Mouse (Mus musculus) spleen, adult 18-20 months (tissue): ENCODE measurements around the gene Gm45808.
"Not testable (repeated sequence)": the region's sequence is repeated elsewhere in the genome, so short reads cannot be mapped to it uniquely, and the experiment has no call there.

Experiments
- DNase-seq, 2 experiments: peaks; one replicate each; pipeline ENCODE4 v3.0.0; 2022; ENCODE audit warnings: mixed read lengths in 2 of 2

Gm45808 gene

GRCm38 (mm10) chr7:45467090-45467670, 19.4 kb downstream of the Gm45808 start:
- DNase-seq = no peak

DNA sequence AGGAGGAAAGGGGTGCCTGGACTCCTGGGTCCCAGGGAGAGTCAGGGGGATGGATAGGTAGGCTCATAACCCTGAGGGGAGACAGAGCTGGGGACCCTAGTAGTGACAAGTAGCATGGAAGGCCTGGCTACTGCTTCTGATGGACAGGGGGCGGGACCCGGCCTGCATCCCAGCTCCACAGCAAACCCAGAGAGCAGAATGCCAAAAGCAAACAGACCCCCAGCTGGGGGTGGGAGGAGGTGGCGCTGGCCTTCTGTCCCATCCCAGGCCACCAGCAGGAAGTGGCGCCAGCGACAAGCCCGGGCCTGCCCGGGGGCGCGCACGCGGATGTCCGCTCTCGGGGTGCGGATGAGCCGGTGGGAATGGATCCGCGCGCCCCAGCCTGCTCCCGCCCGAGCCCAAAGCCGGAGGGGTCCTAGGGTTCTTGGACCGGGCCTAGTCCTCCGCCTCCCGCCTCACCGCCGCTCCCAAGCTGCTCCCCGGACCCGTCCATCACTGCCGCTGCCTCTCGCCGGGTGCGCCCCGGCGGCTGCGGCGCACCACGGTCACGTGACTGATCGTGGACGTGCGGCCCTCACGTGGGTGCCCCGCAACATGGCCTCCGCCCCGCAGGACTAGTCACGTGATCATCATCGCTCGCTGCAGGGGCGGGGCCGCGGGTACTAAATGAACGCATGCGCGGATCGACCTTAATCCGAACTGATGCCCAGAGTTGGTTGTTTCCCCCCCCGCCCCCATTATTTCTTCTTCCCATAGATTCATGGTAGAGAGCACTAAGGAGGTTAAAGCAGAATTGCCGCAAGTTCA, 20.1 kb downstream of the Gm45808 start, which contains the start of gene Bax:
Gene Bax, minus strand, starts transcription at position 616 of the 807 bp plus-strand sequence.
- peak; percentile 91 to 96 for DNase-seq

- DNase-seq = no peak
These were observed 21.1 kb downstream of the Gm45808 start for GRCm38 (mm10) chr7:45465549-45465948.

GRCm38 (mm10) chr7:45465112-45465511, 21.5 kb downstream of the Gm45808 start:
- no peak for DNase-seq

- DNase-seq = no peak
These were observed 22.4 kb downstream of the Gm45808 start for GRCm38 (mm10) chr7:45463987-45464778.

DNA sequence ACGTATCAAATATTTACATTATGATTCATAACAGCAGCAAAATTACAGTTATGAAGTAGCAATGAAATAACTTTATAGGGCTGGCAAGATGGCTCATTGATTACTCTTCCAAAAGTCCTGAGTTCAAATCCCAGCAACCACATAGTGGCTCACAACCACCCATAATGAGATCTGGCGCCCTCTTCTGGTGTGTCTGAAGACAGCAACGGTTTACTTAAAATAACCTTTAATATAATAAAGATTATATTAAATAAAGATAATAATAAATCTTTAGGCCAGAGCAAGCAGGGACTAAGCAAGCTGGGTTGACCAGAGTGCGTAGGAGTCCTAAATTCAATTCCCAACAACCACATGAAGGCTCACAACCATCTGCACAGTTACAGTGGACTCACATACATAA, 23.7 kb downstream of the Gm45808 start:
- DNase-seq = not testable (repeated sequence)

DNA sequence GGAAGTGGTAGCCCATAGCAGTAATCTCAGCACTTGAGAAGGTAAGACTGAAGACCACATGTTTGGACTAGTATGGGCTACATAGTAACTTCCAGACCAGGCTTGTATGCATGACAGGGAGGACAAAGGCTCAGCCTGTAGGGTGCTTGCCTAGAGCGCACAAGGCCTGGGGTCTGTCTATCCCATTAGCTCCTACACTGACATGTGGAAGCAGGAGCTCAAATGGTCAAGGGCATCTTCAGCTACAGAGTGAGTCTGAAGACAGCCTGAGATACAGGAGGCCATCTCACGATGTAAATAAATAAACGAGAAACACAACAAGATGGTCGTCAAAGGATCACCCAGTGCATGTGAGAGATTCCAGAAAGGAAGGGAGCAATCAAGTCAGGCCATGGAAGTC, 24.3 kb downstream of the Gm45808 start:
- DNase-seq = no peak

DNA sequence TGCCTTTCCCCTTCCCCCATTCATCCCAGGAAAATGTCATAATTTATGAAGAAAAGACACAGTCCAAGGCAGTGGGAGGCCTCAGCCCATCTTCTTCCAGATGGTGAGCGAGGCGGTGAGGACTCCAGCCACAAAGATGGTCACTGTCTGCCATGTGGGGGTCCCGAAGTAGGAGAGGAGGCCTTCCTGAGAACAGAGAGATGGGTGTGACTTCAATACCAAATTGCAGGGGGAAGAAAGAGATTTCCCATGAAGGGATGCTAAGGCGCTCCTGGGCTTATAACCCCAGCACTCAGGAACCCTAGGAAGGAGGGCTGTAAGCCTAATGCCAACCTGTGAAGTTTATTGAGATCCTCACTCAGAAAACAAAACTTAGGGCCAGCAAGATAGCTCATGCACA, 24.8 kb downstream of the Gm45808 start:
- no peak for DNase-seq

- DNase-seq = no peak
These were observed 25.3 kb downstream of the Gm45808 start for GRCm38 (mm10) chr7:45461326-45461725.

DNA sequence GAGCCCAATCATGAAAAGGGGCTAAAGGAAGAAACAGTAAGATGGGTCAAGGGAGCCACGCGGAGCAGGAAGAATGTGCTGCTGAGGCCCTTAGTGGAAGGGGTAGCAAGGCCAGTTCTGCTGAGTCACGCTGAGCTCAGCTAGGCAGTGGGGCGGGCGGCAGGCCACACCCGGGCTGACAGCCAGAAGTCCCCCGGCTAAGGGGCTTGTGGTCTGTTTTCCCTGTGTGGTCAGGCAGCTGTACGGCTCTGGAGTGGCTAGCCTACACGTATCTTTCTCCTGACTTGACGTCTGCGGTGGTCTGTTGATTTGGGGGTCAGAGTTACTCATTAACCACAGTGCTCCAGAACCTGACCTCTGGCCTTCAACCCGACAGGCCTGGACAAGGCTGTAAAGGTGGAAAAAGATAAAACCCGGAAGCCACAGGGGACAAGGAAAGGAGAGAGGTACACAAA, 25.7 kb downstream of the Gm45808 start:
- peak in 1 of 2 experiments; percentile 36 for DNase-seq

DNA sequence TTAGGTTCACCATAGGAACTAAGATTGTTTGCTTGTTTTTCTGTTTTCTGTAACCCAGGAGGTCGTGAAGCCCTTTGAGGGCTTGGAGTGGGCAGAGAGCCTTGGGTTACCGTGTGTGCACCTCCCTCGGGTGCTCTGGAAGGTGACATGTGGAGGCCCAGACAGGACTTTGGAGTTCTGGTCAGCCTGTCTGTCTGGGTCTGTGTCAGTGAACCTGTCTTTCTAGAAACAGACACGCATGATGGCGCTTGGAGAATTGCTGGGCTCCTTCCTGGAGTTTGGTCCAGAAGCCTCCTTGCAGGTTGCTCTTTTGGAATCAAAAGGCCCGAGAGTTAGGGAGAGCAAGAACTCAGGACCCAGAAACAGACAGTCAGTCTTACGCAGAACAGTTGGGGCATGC, 26.2 kb downstream of the Gm45808 start:
- DNase-seq = no peak

GRCm38 (mm10) chr7:45459564-45460140, 27.0 kb downstream of the Gm45808 start, which contains the start of gene Ftl1:
Ftl1 (minus strand) TSS chr7:45459884.
- peak; percentile 87 to 94 for DNase-seq

DNA sequence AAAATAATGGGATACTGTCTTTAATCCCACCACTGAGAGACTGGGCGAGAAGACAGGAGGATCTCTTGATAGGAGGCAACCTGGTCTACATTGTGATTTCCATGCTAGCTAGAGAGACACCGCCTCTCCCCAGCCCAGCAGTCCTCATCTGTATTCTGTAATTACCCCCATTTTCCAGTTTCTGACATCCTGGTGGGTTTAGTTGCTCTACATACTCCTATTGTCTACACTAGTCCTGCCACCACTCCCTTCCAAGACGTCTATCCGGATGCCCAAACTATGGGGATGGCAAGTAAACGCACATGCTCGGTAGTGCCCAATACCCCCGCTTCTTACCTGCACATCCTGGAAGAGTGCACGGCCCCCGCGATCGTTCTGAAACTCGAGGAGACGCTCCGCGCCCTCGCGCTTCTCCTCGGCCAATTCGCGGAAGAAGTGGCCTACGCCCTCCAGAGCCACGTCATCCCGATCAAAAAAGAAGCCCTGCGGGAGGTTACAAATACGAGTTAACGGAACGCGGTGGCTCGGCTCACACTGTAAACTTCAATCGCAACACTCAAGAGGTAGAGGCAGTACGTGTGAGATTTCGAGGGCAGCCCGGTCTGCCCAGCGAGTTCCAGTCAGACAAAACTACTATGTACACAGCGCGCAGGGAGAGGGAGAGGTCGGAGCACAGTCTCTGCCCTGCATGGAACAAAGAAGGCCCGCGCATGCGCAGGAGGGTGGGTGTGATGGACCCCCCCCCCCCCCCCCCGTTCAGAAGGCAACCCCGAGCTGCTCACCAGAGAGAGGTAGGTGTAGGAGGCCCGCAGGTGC, 27.7 kb downstream of the Gm45808 start:
- DNase-seq = peak; percentile 68 to 81

DNA sequence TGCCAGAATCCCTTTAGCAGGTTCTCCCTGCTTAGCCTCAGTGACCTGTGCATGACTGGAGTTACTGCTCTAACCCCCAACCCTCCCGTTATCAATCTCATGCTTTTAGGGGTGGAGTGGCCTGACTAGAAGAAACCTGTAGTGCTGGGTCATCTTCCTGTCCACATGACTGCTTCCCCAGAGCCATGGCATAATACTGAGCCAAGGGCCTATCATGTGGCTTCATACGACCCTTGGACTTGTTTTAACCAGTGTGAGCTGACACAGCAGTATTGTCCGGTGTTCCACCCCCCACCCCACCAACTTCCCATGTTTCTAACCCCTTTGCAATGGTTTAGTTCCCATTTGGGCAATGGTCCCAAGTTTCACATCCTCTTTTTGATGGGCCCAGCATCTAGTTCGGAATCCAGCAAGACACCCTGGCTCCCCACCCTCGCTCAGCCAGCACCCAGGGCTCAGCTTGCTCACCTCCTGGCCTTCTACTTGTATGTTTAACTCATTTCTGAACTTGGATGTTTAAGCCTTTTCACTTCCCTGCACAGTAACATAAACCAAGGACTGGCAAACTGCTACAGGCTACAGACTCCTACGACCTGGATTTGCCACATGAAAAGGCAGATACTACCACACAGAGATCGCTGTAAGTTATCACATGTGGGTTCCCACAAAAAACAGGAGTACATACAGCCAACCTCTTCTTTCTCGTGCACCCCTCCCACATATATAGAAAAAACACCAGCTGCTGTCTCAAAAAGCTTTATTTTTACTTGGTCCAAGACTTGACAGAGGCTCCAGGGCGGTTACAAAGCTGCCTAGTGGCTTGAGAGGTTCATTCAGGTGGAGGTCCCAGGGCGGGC, 29.2 kb downstream of the Gm45808 start:
- peak in 1 of 2 experiments; percentile 29 for DNase-seq

GRCm38 (mm10) chr7:45456721-45457203, 29.8 kb downstream of the Gm45808 start:
- no peak for DNase-seq

DNA sequence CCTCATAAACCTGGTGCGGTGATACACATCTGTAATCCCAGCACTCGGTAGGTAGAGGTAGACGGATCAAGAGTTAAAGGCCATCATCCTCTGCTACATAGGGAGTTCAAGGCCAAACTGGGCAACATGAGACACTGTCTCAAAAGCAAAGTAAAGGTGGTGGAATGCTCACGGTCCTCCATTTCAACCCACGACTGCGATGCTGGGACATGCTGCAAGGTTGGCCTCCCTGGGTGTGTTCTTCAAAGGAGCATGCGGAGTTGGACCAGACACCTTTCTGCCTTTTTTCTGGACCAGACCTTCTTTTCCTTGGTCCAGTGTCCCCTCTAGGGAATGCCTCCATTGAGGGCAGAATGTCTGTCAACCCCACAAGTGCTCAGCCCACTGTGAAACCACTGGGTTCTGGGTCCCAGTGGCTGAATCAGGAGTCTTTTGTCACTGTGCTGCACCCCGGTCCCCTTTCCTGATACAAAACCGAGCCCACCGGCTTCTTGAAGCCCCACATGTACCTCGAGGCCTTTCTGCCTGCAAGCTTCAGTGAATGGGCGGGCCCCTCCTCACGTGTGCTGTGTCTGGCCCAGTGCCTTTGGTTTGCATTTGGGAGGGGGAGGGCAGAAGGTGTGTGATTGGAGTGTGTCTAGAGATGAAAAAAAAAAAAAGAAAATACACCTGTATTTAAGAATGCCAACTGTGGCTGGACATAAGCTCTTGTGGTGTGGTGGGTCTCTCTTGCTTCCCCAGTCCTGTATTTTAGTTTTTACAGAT, 30.5 kb downstream of the Gm45808 start:
- no peak for DNase-seq

GRCm38 (mm10) chr7:45454971-45455370, 31.6 kb downstream of the Gm45808 start:
- no peak for DNase-seq

DNA sequence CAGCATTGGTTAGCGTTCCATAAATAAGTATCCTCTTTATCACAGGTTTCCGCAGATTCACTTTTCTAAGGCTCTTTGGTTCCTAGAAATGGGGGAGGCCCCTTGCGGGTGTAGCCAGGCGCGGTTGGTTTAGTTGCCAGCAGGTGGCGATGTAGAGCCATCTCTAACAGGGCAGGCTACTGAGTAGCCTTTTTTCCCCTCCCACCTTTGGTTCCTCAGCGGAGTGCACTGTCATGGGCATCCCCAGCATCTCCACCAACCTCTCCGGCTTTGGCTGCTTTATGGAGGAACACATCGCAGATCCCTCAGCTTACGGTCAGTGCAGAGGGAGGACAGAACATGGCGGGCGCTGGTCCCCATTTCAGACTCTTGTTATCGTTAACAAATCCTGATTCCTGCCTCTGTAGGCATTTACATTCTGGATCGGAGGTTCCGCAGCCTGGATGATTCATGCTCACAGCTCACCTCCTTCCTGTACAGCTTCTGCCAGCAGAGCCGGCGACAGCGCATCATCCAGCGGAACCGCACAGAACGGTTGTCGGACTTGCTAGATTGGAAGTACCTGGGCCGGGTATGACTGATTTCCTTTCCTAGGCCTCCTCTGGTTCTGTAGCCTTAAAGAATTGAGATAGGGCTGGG, 35.1 kb downstream of the Gm45808 start:
- peak; percentile 66 to 84 for DNase-seq

DNA sequence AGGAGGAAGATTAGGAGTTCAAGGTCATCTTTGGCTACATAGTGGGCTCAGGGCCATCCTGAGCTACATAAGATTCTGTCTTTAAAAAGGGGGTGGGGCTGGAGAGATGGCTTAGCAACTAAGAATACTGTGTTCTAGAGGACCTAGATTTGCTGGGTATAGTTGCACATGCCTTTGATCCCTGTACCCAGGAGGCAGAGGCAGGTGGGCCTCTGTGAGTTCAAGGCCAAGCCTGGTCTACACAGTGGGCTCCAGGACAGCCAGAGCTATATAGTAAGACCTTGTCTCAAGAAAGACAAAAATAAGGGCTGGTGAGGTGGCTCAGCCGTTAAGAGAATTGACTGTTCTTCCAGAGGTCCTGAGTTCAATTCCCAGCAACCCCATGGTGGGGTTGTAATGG, 36.6 kb downstream of the Gm45808 start:
- no peak for DNase-seq
